In the genomic region with DNA sequence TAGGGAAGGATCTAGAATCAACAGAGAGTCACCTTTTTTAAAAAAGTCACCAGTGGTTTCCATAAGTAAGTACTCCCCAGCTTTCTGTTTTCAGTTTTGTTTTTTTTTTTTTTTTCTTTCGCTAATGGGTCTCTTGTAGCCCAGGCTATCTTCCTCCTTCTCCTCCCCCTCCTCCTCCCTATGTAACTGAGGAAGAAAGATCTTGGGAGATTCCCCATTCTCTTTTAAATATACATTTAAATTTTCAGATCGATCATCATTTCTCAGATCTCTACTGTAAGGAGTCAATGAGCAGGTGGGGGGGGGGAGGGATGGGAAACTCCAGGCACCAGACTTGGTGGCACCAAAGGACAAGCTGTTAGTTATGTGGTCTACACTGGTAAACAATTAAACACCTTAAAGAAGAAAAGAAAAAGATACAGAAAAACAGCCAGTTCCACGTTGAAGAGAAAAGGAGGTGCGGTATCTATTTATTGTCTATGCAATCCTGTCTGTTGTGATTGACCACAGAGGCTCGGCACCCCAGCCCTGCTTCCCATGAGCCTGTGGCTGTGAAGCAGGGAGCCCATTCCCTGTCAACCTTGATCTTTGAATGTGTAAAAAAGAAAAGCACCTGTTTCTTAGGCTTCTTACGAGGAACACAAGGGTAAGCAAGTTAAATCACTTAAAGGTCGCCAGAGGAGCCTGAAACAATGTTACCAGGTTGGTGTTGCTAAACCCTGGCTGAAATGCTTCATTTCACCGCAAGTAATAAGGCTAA, we compare ENCODE assay signal across 9 mouse cellular contexts.
DNase-seq lines count a peak whose midpoint lies in the region; ATAC-seq and TF ChIP-seq lines count a peak whose summit lies in the region.
"Had no signal": no experiment of that assay in that cellular context is flagged by ENCODE, and none has a peak within 500 bp of the region (broad histone marks: within the 10 kb centered on the region; RNA-seq: fewer than 3 reads in every experiment).

No protein-coding gene starts in this region.

- H3K27me3 ChIP-seq in hindbrain, embryonic 15.5 days: 0 out of 2 replicates have a peak, but pooled peaks cover 5% of the 10 kb centered on the region
- 0 out of 2 replicates have a peak, but pooled peaks cover 2% of the 10 kb centered on the region for H3K27me3 ChIP-seq in hindbrain, embryonic 16.5 days (replicated peaks; ENCODE audit: control insufficient read depth, insufficient read depth, low read length)
- no peaks in the 10 kb centered on the region for H3K27me3 ChIP-seq in spleen, adult 2 months (ENCODE audit: control insufficient read depth, insufficient read depth, low read length)
- no peaks in the 10 kb centered on the region for H3K27me3 ChIP-seq in embryonic facial prominence, embryonic 15.5 days
- H3K27me3 ChIP-seq in neural tube, embryonic 15.5 days (replicated peaks): no peaks in the 10 kb centered on the region
- no peaks in the 10 kb centered on the region for H3K27me3 ChIP-seq in kidney, embryonic 14.5 days (ENCODE audit: control insufficient read depth, insufficient read depth, low read length)

- H3K4me2 ChIP-seq in hindbrain, embryonic 15.5 days: peak overlapping the region; percentile 36; the same call in 1 of the 2 replicates
- H3K4me2 ChIP-seq in hindbrain, embryonic 16.5 days (ENCODE audit: low read length): no peak overlapping the region
- H3K4me2 ChIP-seq in embryonic facial prominence, embryonic 15.5 days (replicated peaks): 0 out of 2 replicates have a peak overlapping the region, but pooled peaks have one; percentile 33
- H3K4me2 ChIP-seq in neural tube, embryonic 15.5 days: peak overlapping the region; percentile 41; the same call in 1 of the 2 replicates
- no peak overlapping the region for H3K4me2 ChIP-seq in kidney, embryonic 14.5 days (replicated peaks; ENCODE audit: low read depth, low read length)

- H3K4me1 ChIP-seq in hindbrain, embryonic 15.5 days (replicated peaks): peaks cover 14% of the 10 kb centered on the region; the same call in 1 of the 2 replicates
- H3K4me1 ChIP-seq in hindbrain, embryonic 16.5 days (ENCODE audit: control insufficient read depth, insufficient read depth, low read depth, low read length): no peaks in the 10 kb centered on the region
- H3K4me1 ChIP-seq in spleen, adult 2 months (ENCODE audit: control insufficient read depth, insufficient read depth, insufficient read length): peaks cover 8% of the 10 kb centered on the region
- H3K4me1 ChIP-seq in embryonic facial prominence, embryonic 15.5 days: 0 out of 2 replicates have a peak, but pooled peaks cover 7% of the 10 kb centered on the region
- H3K4me1 ChIP-seq in neural tube, embryonic 15.5 days: peaks cover 13% of the 10 kb centered on the region
- H3K4me1 ChIP-seq in kidney, embryonic 14.5 days (ENCODE audit: control insufficient read depth, insufficient read depth, low read length): peaks cover 26% of the 10 kb centered on the region

- DNase-seq in spleen, adult 2 months (ENCODE audit: low read depth in 1 of 2, low spot score in 2 of 2): no peak
- DNase-seq in spleen, postnatal 4 days (ENCODE audit: low spot score in 2 of 2): no peak
- DNase-seq in frontal cortex, postnatal 25 days (ENCODE audit: low spot score in 2 of 2): no peak
- DNase-seq: layer of hippocampus, adult 9-11 months had no signal

- no peaks in the 10 kb centered on the region for H3K9me3 ChIP-seq in hindbrain, embryonic 15.5 days
- H3K9me3 ChIP-seq in hindbrain, embryonic 16.5 days (ENCODE audit: control insufficient read depth, low read length): no peaks in the 10 kb centered on the region
- no peaks in the 10 kb centered on the region for H3K9me3 ChIP-seq in embryonic facial prominence, embryonic 15.5 days (replicated peaks)
- no peaks in the 10 kb centered on the region for H3K9me3 ChIP-seq in neural tube, embryonic 15.5 days (replicated peaks)
- H3K9me3 ChIP-seq in kidney, embryonic 14.5 days (ENCODE audit: control insufficient read depth, low read length): no peaks in the 10 kb centered on the region

- H3K27ac ChIP-seq in hindbrain, embryonic 15.5 days (replicated peaks): no peak overlapping the region
- no peak overlapping the region for H3K27ac ChIP-seq in hindbrain, embryonic 16.5 days (ENCODE audit: low read depth, low read length)
- H3K27ac ChIP-seq in spleen, adult 2 months (ENCODE audit: insufficient read depth, low read length): peak overlapping the region; percentile 90
- H3K27ac ChIP-seq in embryonic facial prominence, embryonic 15.5 days (replicated peaks): no peak overlapping the region
- no peak overlapping the region for H3K27ac ChIP-seq in neural tube, embryonic 15.5 days (replicated peaks)
- H3K27ac ChIP-seq in kidney, embryonic 14.5 days (ENCODE audit: low read depth, low read length): no peak overlapping the region

- no peak for ATAC-seq in hindbrain, embryonic 15.5 days (ENCODE audit: low FRiP score, low read depth)
- ATAC-seq in hindbrain, embryonic 16.5 days: no peak
- no peak for ATAC-seq in embryonic facial prominence, embryonic 15.5 days (ENCODE audit: insufficient number of reproducible peaks, low FRiP score, low TSS enrichment, low read depth)
- no peak for ATAC-seq in neural tube, embryonic 15.5 days (ENCODE audit: low FRiP score)
- no peak for ATAC-seq in kidney, embryonic 14.5 days (ENCODE audit: low FRiP score, low TSS enrichment)

- H3K4me3 ChIP-seq in hindbrain, embryonic 15.5 days: no peak overlapping the region
- H3K4me3 ChIP-seq in hindbrain, embryonic 16.5 days (ENCODE audit: low read length): no peak overlapping the region
- peak overlapping the region; percentile 54 for H3K4me3 ChIP-seq in spleen, adult 2 months (ENCODE audit: extremely low read depth, insufficient read depth, insufficient read length)
- no peak overlapping the region for H3K4me3 ChIP-seq in embryonic facial prominence, embryonic 15.5 days (replicated peaks)
- no peak overlapping the region for H3K4me3 ChIP-seq in neural tube, embryonic 15.5 days (replicated peaks)
- H3K4me3 ChIP-seq in kidney, embryonic 14.5 days (ENCODE audit: low read length): no peak overlapping the region

- 70% methylated on average over 8 of the region's 8 CpGs for WGBS in hindbrain, embryonic 15.5 days
- 68% methylated on average over 8 of the region's 8 CpGs for WGBS in hindbrain, embryonic 16.5 days
- WGBS in spleen, adult 2 months: 66% methylated on average over 8 of the region's 8 CpGs
- WGBS in embryonic facial prominence, embryonic 15.5 days: 58% methylated on average over 8 of the region's 8 CpGs
- WGBS in neural tube, embryonic 15.5 days: 65% methylated on average over 8 of the region's 8 CpGs
- 56% methylated on average over 8 of the region's 8 CpGs for WGBS in kidney, embryonic 14.5 days

- H3K36me3 ChIP-seq in hindbrain, embryonic 15.5 days: no peaks in the 10 kb centered on the region
- no peaks in the 10 kb centered on the region for H3K36me3 ChIP-seq in hindbrain, embryonic 16.5 days (ENCODE audit: control insufficient read depth, insufficient read depth, low read length)
- no peaks in the 10 kb centered on the region; the same call in 1 of the 2 replicates for H3K36me3 ChIP-seq in spleen, adult 2 months (ENCODE audit: control insufficient read depth, insufficient read depth, low read length)
- H3K36me3 ChIP-seq in embryonic facial prominence, embryonic 15.5 days: no peaks in the 10 kb centered on the region
- H3K36me3 ChIP-seq in neural tube, embryonic 15.5 days: no peaks in the 10 kb centered on the region
- no peaks in the 10 kb centered on the region for H3K36me3 ChIP-seq in kidney, embryonic 14.5 days (ENCODE audit: control insufficient read depth, insufficient read depth, low read length)

- no peak for TF ChIP-seq POLR2A in spleen, adult 2 months (IDR thresholded peaks at IDR 0.05; ENCODE audit: low read depth, low read length)

- no peak for TF ChIP-seq CTCF in spleen, adult 2 months (IDR thresholded peaks at IDR 0.05; ENCODE audit: extremely low read depth, insufficient read depth, insufficient read length, insufficient replicate concordance)

- no peak overlapping the region for H3K9ac ChIP-seq in hindbrain, embryonic 15.5 days
- H3K9ac ChIP-seq in hindbrain, embryonic 16.5 days (ENCODE audit: low read depth, low read length): no peak overlapping the region
- no peak overlapping the region for H3K9ac ChIP-seq in embryonic facial prominence, embryonic 15.5 days
- no peak overlapping the region for H3K9ac ChIP-seq in neural tube, embryonic 15.5 days (replicated peaks)
- H3K9ac ChIP-seq in kidney, embryonic 14.5 days (ENCODE audit: low read depth, low read length): no peak overlapping the region

Comparison
In these comparisons a context has a peak if more than half of its experiments do, and no peak if none do; other contexts are left out.
1. H3K4me2 ChIP-seq: peak in hindbrain, embryonic 15.5 days (single experiment), embryonic facial prominence, embryonic 15.5 days (single experiment) and neural tube, embryonic 15.5 days (single experiment); none in hindbrain, embryonic 16.5 days (single experiment) and kidney, embryonic 14.5 days (single experiment).